Mouse (Mus musculus): ENCODE data around the gene Ccdc158.

Gene Ccdc158

DNA sequence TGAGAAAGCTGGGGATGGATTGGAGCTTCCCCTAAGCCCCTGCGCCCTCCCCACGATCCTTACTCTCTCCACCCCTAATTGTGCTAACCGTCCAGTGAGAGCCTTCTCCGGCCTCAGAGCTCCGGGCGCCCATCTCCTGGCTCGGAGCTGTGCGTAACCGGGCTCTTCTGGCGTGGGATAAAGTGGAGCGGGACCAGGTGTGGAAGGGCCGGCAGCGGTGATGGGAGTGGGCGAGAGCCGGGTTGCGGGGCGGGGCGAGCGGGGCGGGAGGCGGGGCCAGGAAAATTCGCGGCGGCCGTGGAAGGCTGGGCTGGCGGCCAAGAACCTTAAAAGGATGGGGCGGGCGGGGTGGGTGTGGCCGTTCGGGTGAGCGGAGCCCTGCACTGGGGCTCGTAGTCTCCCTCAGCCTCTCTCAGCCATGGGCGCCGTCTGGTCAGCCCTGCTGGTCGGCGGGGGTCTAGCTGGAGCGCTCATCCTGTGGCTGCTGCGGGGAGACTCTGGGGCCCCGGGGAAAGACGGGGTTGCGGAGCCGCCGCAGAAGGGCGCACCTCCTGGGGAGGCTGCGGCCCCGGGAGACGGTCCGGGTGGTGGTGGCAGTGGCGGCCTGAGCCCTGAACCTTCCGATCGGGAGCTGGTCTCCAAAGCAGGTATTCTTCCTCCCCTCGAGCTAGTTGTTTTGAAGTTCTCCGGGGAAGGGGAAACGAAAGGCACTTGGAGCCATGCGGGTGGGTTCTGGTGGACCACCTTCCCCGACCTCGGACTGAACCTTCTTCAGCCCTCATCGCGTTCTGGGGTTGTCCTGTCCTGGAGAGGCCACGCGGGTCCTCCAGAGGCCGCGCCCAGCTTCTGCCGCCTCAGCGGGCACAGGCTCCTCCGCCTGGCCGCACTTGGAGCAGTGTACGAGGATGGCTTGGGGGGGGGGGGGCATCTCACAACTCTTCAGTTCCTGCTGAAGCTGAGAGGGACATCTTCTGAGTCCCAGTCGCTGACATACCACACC, 72.1 kb downstream of the Ccdc158 start, which contains the start of gene Stbd1:
Gene Stbd1 (plus strand): TSS at position 351 of the 1,000 bp plus-strand sequence.
- in situ Hi-C loops (cut with MboI) = no loop called here

GRCm38 (mm10) chr5:92599030-92599429, 76.0 kb downstream of the Ccdc158 start:
- in situ Hi-C loops (cut with MboI) = no loop called here

DNA sequence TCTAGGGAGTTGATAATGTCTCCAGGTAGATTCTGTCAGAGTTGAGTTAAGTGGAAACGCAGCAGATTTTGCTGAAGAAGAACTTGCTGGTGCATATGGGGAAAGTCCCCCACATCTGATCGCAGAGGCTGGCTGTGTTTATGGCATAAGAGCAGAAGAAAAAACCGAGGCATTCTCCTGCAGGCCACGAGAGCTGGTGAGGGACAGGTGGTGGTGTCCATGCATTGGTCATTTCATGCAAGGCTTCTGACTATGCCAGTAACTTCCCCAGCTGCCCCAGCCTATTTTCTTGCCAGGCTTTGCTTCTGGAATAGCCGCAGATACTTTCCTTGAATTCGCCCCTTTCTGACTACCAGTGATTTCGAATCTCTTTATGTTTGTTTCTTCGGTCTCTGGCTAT, 78.2 kb downstream of the Ccdc158 start:
- in situ Hi-C loops (cut with MboI) = no loop called here

DNA sequence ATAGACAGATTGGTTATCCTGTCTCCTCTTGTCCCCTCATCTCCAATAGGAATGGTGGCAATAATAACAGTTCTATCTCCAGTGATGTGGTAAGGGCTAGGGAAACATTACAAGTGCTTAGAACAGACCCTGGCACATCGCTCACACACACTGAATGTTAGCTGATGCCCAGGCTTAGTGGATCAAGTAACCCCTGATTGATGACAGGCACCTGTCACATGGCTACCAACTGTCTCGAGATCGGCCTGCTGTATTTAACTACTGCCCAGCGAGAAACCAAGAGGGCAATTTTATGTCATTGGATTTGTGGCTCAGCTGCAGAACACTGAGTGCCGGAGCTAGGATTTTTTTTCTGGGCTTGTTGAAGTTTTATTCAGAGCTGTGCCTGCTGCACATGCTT, 80.0 kb downstream of the Ccdc158 start:
- in situ Hi-C loops (cut with MboI) = no loop called here

DNA sequence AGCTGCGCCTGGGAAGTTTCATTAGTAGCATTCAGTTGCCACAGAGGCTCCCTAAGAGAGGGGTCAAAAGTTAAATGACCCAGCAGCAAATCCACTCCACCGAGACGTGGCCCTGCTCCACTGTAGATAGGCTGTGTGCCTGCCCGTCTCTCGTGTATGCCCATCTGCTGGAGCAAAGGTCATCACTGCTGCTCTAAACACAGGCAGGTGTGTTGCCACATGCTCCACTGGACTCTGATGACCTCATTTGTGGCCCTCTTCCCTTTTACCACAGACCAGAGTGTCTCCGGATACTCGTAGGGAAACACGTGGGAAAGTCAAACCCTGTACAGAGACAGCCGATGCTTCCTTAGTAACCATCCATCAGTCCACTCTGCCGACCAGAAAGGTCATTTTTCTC, 89.1 kb downstream of the Ccdc158 start:
- in situ Hi-C loops (cut with MboI) = no loop called here

DNA sequence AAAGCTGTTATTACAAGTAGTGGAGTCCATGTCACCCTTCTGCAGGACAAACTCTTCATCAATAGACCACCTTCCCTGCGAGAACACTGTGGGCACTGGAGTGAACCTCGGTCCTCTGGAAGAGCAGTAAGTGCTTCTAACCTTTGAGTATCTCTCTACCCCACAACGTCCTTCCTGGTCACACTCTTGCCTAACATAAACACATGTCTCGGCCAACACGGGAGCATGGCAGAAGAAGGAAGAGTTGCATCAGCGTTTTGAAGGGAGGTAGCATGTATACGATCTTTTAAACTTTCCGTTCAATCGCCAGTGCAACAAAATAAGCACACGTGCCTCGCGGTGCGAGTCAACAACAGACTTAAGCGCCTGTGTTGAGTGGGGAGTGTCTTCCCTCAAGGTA, 95.5 kb downstream of the Ccdc158 start:
- in situ Hi-C loops (cut with MboI) = no loop called here

DNA sequence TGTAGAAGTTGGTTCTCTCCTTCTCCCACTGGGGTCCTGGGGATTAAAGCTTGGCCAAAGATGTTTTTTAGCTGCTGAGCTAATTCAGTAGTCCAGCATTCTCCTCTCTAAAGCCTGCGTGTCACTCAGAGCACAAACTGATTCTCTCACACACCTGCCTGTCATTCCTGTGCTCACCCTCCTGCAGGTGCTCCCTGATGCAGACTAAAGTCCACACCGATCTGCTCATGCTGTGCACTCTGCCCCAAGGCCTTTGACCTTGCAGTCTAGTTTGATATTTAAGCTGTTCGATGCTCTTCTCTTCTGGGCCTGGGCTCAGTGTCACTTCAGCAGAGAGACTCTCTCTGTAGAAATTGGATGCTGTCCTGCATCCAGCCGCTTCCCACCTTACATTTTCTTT, 103.8 kb downstream of the Ccdc158 start:
- in situ Hi-C loops (cut with MboI) = no loop called here

GRCm38 (mm10) chr5:92562002-92562401, 113.1 kb downstream of the Ccdc158 start:
- in situ Hi-C loops (cut with MboI) = no loop called here

DNA sequence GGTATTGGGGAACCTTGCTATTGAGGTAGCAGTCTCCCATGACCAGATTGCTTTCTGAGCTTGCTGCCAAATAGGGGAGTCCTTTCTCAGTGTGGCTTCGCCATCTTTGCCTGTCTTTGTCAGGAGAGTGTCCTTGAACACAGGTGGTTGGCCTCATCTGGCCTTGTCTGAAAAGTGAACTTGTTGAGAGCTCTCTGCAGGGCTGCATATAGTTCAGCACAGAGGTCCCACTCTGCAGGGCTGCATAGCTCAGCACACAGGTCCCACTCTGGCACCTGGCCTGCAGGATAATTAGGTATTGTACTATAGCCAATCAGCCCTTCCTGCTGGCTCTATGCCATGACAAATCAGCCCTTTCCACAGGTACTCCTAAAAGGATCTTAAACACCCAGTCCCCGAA, 114.9 kb downstream of the Ccdc158 start:
- in situ Hi-C loops (cut with MboI) = no loop called here
